Mouse (Mus musculus): Measurements from ENCODE around the gene Cdc42se1. TPM values are rescaled to one million over a fixed set of nuclear protein-coding genes. Genes with fewer than 3 reads are reported as not detected.
A peak's percentile ranks its signal among the peaks of the same experiment; 100 is the strongest.
"Not testable (repeated sequence)": the region's sequence is repeated elsewhere in the genome, so short reads cannot be mapped to it uniquely, and the experiment has no call there.

Cdc42se1 gene
- total RNA-seq (2017) = 122 to 191 TPM (median 182 TPM) in 3 replicates

DNA sequence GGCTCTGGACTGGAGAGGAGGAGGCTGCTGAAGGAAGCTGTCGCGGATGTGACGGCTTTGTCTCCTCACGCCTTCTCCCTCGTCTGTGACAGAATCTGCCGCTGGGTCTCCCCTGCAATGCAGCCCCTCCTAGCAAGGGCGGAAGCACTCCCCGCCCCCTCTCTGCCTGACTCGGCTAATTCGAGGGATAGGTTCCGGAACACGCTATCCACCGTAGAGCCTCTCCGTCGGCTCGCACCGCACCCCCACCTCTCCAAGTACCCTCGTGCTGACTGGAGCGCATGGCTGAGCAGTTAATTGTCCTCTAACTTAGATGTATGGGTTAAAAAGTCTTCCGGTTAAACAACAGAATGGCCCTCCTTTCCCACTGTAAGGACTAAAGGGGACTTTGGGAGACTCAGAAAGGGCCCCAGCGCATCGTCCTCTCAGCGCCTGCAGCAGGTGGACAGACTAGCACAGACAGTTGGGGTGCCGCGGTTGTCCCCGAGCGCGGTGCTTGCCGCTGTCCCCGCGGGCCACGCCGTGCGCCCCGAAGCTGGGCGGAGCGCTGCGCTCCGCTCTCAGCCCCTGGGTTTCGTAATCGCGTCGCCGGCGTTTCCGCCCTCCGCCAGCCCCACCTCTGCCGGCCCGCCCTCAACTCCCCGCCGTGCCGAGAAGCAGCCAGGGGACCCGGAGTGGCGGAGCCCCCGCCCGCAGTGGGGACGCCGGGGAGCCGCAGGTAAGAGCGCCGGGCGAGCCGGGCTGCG, at the start of gene Cdc42se1:
Cdc42se1 (plus strand) TSS at position 585 of the 746 bp plus-strand sequence.
- ATAC-seq (replicated peaks; ENCODE audit: insufficient number of reproducible peaks, low FRiP score, low TSS enrichment, poor library complexity, severe bottlenecking) = peak; percentile 61

GRCm38 (mm10) chr3:95178948-95179347, 49.6 kb upstream of the Cdc42se1 start:
- no peak for ATAC-seq (replicated peaks; ENCODE audit: insufficient number of reproducible peaks, low FRiP score, low TSS enrichment, poor library complexity, severe bottlenecking)

DNA sequence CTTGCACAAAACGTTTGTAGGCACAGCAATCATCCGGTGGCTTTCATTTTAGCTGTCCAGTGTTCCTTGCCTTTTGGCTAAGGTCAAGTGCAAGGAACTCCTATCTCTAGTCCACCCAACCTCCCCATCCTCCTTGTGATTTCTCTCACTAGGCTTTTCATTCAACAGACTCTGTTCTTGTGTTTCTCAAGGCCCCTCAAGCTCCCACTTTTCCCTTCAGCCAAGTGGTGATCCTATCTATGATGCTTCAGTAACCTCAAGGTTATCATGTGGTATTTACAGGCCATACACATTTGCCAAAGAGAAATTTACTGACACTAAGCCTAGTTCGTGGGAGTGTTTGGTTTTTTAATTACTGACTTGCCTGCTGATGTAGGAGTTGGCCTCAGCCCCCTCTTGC, 48.6 kb upstream of the Cdc42se1 start:
- ATAC-seq (replicated peaks; ENCODE audit: insufficient number of reproducible peaks, low FRiP score, low TSS enrichment, poor library complexity, severe bottlenecking) = no peak

DNA sequence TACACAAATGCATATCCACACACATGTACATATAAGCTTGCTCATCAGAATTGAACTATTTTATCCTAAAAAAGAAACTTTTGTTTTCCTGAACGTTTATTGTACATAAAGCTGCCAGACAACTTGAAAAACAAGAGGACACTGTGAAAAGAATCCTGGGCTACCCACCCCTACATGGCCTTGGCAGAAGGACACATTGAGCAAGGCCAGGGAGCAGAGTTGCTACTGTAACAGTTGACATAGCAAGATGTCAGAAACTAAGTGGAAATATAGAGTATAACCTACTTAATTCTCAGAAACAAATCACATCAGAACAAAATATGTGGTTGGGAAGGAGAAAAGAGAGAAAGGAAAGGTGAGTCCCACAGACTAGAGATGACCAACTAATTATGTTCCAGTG, 46.7 kb upstream of the Cdc42se1 start:
- no peak for ATAC-seq (replicated peaks; ENCODE audit: insufficient number of reproducible peaks, low FRiP score, low TSS enrichment, poor library complexity, severe bottlenecking)

DNA sequence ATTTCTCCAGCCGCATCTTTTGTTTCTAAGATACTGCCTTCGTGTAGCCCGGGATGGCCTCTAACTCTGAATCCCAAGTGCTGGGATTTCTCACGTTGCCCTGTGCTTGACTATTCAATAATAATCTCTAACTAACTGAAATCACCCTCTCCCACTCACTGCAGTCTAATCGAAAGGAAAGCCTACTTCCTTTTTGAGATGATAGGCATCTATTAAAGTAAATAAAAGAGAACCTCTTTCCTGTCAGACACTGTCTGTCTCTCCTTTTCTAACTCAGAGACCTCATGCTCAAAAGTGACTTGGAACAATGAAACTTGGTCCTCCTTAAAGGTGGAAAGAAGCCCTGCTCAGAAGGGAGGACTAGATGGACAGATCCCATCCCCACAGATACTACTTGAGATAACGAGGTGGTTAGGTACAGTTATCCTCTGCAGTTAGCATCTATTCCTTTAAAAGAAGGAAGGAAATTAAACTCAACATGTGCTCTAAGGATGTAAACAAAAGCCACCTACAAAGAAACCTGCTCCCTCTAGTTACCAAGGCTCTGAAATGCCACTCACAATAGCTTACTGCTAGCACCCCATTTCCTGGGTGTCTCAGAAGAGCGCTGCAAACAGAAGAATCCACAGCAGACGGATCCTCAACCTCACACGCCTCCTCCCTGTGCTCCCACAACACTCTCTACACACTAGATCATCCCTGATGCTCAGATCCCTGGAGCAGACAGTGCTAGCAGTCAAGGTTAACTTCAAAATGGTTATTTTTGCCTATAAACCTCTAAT, 43.5 kb upstream of the Cdc42se1 start:
- no peak for ATAC-seq (replicated peaks; ENCODE audit: insufficient number of reproducible peaks, low FRiP score, low TSS enrichment, poor library complexity, severe bottlenecking)

DNA sequence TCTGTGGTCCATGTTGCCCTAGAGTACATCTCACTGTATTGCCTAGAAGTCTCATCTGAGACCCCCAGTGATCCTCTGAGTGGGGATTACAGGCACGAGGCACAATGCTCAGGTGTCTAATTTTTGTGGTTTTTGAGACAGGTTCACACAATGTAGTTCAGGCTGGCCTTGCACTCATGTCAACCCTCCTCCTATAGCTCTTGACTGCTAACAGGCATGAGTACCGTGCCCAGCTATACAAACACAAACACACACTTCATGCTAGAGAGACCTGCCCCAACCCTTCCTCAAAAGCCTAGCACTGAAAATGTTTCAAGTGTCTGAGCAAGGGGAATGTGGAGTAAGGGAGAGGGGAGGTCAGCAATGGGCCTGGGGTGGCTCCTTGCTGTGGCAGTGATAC, 42.4 kb upstream of the Cdc42se1 start:
- ATAC-seq (replicated peaks; ENCODE audit: insufficient number of reproducible peaks, low FRiP score, low TSS enrichment, poor library complexity, severe bottlenecking) = no peak

DNA sequence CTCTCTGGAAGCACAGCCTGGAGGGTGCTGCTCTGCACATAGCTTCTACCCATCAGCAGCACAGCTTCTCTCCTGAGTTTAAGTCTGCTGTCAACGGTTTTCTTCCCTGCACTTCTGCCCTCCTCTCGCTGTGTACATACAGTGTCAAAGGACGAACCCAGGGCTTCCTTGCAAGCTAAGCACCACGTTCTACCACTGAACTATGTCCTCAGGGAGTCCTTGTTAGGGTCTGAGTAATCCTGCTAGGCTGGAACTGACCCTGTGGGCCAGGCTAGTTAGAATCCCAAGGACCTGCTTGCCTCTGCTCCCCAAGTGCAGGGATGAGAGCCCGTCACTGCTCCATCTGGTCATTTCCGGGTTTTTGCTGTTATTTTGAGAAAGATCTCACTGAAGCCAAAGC, 41.6 kb upstream of the Cdc42se1 start:
- ATAC-seq (replicated peaks; ENCODE audit: insufficient number of reproducible peaks, low FRiP score, low TSS enrichment, poor library complexity, severe bottlenecking) = no peak

- ATAC-seq (replicated peaks; ENCODE audit: insufficient number of reproducible peaks, low FRiP score, low TSS enrichment, poor library complexity, severe bottlenecking) = no peak
Measured at GRCm38 (mm10) chr3:95194721-95195135, 33.8 kb upstream of the Cdc42se1 start.

GRCm38 (mm10) chr3:95195772-95196171, 32.8 kb upstream of the Cdc42se1 start:
- ATAC-seq (replicated peaks; ENCODE audit: insufficient number of reproducible peaks, low FRiP score, low TSS enrichment, poor library complexity, severe bottlenecking) = no peak

- no peak for ATAC-seq (replicated peaks; ENCODE audit: insufficient number of reproducible peaks, low FRiP score, low TSS enrichment, poor library complexity, severe bottlenecking)
Measured at GRCm38 (mm10) chr3:95199101-95199500, 29.4 kb upstream of the Cdc42se1 start.

DNA sequence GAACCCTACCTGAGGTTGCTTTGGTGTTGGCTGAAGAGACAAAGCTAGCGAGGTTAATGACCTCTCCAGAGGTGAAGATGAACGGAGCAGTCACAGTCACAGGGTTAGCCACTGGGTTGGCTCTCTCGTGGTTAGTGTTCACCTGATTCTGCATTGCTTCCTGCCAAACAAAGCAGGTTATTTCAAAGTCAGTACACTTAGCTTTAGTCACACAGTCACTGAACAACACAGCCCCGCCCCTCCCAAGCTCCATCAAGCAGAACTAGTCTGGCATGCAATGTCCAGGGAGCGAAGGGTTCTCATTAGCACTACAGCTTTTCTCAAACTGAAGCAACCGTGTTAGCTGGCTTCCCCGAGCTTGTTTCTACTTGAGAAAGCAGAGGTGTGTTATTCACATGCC, 28.4 kb upstream of the Cdc42se1 start:
- no peak for ATAC-seq (replicated peaks; ENCODE audit: insufficient number of reproducible peaks, low FRiP score, low TSS enrichment, poor library complexity, severe bottlenecking)

DNA sequence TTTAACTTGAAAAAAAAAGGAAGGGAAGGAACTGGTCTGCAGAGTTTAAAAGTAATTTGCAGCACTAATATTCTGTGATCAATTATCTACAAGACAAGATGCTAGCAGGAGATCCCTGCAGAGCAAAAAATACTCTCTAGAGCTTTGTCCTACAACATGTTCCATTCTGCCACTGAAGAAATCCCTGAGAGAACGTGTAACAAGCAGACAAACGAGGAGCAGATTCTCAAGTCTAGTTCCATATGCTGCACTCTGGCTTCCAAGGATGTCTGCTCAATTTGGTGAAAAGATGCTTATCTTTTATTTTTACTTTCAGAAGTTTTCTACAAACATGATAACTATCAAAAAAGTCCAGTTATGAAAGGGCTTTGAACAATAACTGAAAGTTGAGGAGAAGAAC, 28.0 kb upstream of the Cdc42se1 start:
- no peak for ATAC-seq (replicated peaks; ENCODE audit: insufficient number of reproducible peaks, low FRiP score, low TSS enrichment, poor library complexity, severe bottlenecking)

- no peak for ATAC-seq (replicated peaks; ENCODE audit: insufficient number of reproducible peaks, low FRiP score, low TSS enrichment, poor library complexity, severe bottlenecking)
Measured at GRCm38 (mm10) chr3:95203880-95204279, 24.7 kb upstream of the Cdc42se1 start.

- ATAC-seq (replicated peaks; ENCODE audit: insufficient number of reproducible peaks, low FRiP score, low TSS enrichment, poor library complexity, severe bottlenecking) = no peak
Measured at GRCm38 (mm10) chr3:95208286-95208685, 20.2 kb upstream of the Cdc42se1 start.

DNA sequence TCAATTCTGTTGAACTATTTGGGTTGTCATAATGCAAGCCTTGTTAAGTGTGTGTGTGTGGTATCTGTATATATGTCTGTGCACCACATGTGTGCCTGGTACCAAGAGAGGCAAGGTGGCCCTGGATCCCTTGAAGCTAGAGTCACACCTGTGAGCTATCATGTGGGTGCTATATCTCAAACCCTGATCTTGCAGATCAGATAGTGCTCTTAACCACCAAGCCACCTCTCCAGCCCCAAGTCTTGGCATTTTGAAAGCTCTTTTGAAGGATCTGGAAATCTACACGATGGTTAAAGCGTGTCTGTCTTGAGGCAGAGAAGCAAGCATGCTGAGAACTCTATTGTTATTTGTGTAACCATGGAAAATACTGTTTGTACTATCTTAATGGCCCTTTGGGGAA, 17.9 kb upstream of the Cdc42se1 start:
- no peak for ATAC-seq (replicated peaks; ENCODE audit: insufficient number of reproducible peaks, low FRiP score, low TSS enrichment, poor library complexity, severe bottlenecking)

DNA sequence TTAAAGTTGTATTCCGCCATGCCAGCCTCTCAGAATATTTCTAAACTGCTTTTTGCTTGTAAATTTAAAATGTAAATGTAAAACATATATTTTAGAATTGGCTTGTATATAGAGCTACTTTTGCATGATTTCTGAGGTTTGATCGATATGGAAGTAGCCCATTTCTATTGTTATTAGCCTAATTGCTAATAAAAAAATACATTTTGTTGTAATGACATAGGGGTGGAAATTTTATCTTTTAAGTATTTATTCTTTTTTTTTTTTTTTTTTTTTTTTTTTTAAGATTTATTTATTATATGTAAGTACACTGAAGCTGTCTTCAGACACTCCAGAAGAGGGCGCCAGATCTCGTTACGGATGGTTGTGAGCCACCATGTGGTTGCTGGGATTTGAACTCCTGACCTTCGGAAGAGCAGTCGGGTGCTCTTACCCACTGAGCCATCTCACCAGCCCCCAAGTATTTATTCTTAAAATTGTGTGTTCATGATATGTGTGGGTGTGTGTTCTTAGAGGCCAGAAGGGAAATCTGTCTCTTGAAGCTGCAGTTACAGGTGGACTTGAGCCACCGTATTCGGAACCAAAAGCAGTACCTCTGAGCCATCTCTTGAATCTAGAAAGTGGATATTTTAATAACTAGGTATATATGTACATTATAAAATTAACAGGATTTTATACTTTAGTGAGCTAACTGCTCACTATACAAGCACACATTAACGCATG, 15.5 kb upstream of the Cdc42se1 start:
- not testable (repeated sequence) for ATAC-seq (replicated peaks; ENCODE audit: insufficient number of reproducible peaks, low FRiP score, low TSS enrichment, poor library complexity, severe bottlenecking)

DNA sequence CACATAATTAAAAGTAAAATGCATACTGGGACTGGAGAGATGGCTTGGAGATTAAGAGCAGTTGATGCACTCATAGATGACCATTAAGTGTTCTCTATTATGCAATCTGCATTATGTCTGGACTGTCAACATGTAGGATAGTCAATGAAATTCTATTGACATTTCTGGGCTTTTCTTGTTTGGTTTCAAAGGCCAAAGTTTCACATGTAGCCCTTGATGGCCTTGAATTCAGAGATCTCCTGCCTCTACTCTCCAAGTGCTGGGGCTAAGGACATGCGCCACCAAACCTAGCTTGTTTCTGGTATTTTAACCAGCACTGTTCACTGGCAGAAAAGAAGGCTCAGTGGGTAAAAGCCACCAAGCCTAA, 14.9 kb upstream of the Cdc42se1 start:
- no peak for ATAC-seq (replicated peaks; ENCODE audit: insufficient number of reproducible peaks, low FRiP score, low TSS enrichment, poor library complexity, severe bottlenecking)

DNA sequence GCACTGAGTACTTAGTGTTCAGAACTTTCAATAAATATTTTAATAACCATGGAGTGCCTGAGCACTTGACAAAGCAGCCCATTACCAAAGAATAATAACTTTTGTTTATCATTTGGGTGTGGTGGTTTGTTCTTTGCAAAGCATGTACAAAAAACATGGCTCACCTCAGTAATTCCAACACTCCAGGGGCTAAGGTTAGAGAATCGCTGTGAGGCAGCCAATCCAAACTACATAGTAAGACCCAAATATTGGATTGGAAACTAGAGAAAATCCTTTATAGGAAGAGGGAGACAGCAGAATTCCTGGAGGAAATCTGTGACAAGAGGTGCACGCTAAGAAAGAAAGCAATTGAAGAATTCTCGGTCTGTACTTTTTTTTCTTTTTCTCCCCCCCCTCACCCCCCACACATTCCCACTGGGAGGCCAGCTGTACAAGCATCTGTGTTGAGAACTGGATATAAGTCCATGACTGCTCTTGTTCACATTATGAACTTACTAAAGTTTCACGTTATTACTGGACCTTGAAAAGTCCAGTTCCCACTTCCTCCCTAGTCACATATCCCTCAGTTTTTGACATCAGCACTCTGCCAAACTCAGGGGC, 11.8 kb upstream of the Cdc42se1 start:
- no peak for ATAC-seq (replicated peaks; ENCODE audit: insufficient number of reproducible peaks, low FRiP score, low TSS enrichment, poor library complexity, severe bottlenecking)
